27 mouse cellular contexts compared by ENCODE assay signal in genomic region chr2:61319226-61319625, GRCm38 (mm10).
DNase-seq lines count a peak whose midpoint lies in the region; ATAC-seq and TF ChIP-seq lines count a peak whose summit lies in the region.
"Had no signal": no experiment of that assay in that cellular context is flagged by ENCODE, and none has a peak within 500 bp of the region (broad histone marks: within the 10 kb centered on the region; RNA-seq: fewer than 3 reads in every experiment).

No protein-coding gene starts in this region.

- peak; percentile 37 for DNase-seq in kidney, adult 2 months
- DNase-seq in kidney, postnatal 4 days, result no peak
- peak; percentile 9 for DNase-seq in liver
- peak; percentile 30 for DNase-seq in stomach, postnatal 0 days (ENCODE audit: low spot score)
- no peak for DNase-seq in thymus, postnatal 36 days
- DNase-seq: adrenal gland, adult 8-10 months; adrenal gland, postnatal 25 days; cerebellum, adult 11-12 months; cerebellum, adult 8-10 months; cerebellum, postnatal 10 days; cerebellum, postnatal 36 days; embryo, embryonic 11 days; gastrocnemius, postnatal 10 days; gastrocnemius, postnatal 36 days; heart, adult 2 months; heart, postnatal 14 days; heart, postnatal 4 days had no signal

- H3K27ac ChIP-seq in kidney, adult 2 months (ENCODE audit: insufficient read depth, low read depth, low read length), result no peak overlapping the region
- no peak overlapping the region for H3K27ac ChIP-seq in liver, embryonic 12.5 days
- no peak overlapping the region for H3K27ac ChIP-seq in stomach, postnatal 0 days (replicated peaks)
- H3K27ac ChIP-seq: embryonic facial prominence, embryonic 10.5 days; embryonic facial prominence, embryonic 13.5 days; forebrain, embryonic 10.5 days; forebrain, embryonic 13.5 days; heart, adult 2 months; heart, embryonic 10.5 days; heart, embryonic 13.5 days; hindbrain, embryonic 14.5 days had no signal

- no peaks in the 10 kb centered on the region for H3K9me3 ChIP-seq in liver, embryonic 12.5 days (replicated peaks)
- no peaks in the 10 kb centered on the region for H3K9me3 ChIP-seq in stomach, postnatal 0 days (ENCODE audit: control insufficient read depth, low read length)
- H3K9me3 ChIP-seq: embryonic facial prominence, embryonic 10.5 days; embryonic facial prominence, embryonic 13.5 days; forebrain, embryonic 10.5 days; forebrain, embryonic 13.5 days; heart, embryonic 10.5 days; heart, embryonic 13.5 days had no signal

- 61% methylated on average over 4 of the region's 4 CpGs for WGBS in kidney, adult 2 months
- 54% methylated on average over 4 of the region's 4 CpGs for WGBS in liver, embryonic 12.5 days (ENCODE audit: insufficient replicate concordance)
- 63% methylated on average over 4 of the region's 4 CpGs for WGBS in stomach, postnatal 0 days

- H3K9ac ChIP-seq in liver, embryonic 12.5 days, result no peak overlapping the region
- no peak overlapping the region for H3K9ac ChIP-seq in stomach, postnatal 0 days (ENCODE audit: low read length)
- H3K9ac ChIP-seq: embryonic facial prominence, embryonic 13.5 days; forebrain, embryonic 13.5 days; heart, embryonic 13.5 days; hindbrain, embryonic 14.5 days had no signal

- no peaks in the 10 kb centered on the region for H3K36me3 ChIP-seq in kidney, adult 2 months (ENCODE audit: control insufficient read depth, insufficient read depth, low read length)
- H3K36me3 ChIP-seq in liver, embryonic 12.5 days, result no peaks in the 10 kb centered on the region
- no peaks in the 10 kb centered on the region for H3K36me3 ChIP-seq in stomach, postnatal 0 days (ENCODE audit: control insufficient read depth, insufficient read depth, low read length)
- H3K36me3 ChIP-seq: embryonic facial prominence, embryonic 10.5 days; embryonic facial prominence, embryonic 13.5 days; forebrain, embryonic 10.5 days; heart, embryonic 10.5 days; heart, embryonic 13.5 days had no signal

- H3K4me3 ChIP-seq in kidney, adult 2 months (ENCODE audit: insufficient read depth, low read depth, low read length), result no peak overlapping the region
- H3K4me3 ChIP-seq in liver, embryonic 12.5 days, result no peak overlapping the region
- no peak overlapping the region for H3K4me3 ChIP-seq in stomach, postnatal 0 days (ENCODE audit: low read depth, low read length)
- H3K4me3 ChIP-seq: embryonic facial prominence, embryonic 10.5 days; embryonic facial prominence, embryonic 13.5 days; forebrain, embryonic 10.5 days; forebrain, embryonic 13.5 days; heart, adult 2 months; heart, embryonic 10.5 days; heart, embryonic 13.5 days had no signal

- no peak for TF ChIP-seq EP300 in stomach, postnatal 0 days (optimal IDR thresholded peaks at IDR 0.05)

- no peak for TF ChIP-seq POLR2A in kidney, adult 2 months (IDR thresholded peaks at IDR 0.05; ENCODE audit: low read depth, low read length)

- no peak for ATAC-seq in liver, embryonic 12.5 days
- ATAC-seq in stomach, postnatal 0 days (ENCODE audit: low FRiP score, low TSS enrichment), result no peak
- ATAC-seq: activated CD4-positive, CD25-positive, alpha-beta regulatory T cell, adult 4 months; forebrain, embryonic 13.5 days; forebrain, embryonic 16.5 days had no signal

- 0 out of 2 replicates have a peak, but pooled peaks have one; percentile 1 for TF ChIP-seq CTCF in kidney, adult 2 months (conservative IDR thresholded peaks at IDR 0.05; ENCODE audit: insufficient read depth, insufficient read length, low read depth, low read length)
- TF ChIP-seq CTCF in stomach, postnatal 0 days (IDR thresholded peaks at IDR 0.05; ENCODE audit: low read depth), result no peak

- H3K4me2 ChIP-seq in liver, embryonic 12.5 days, result no peak overlapping the region
- no peak overlapping the region for H3K4me2 ChIP-seq in stomach, postnatal 0 days (replicated peaks; ENCODE audit: low read depth)
- H3K4me2 ChIP-seq: embryonic facial prominence, embryonic 13.5 days; forebrain, embryonic 13.5 days; heart, embryonic 13.5 days; hindbrain, embryonic 14.5 days had no signal

- H3K27me3 ChIP-seq in kidney, adult 2 months (replicated peaks; ENCODE audit: control insufficient read depth, insufficient read depth, low read length), result no peaks in the 10 kb centered on the region
- no peaks in the 10 kb centered on the region for H3K27me3 ChIP-seq in liver, embryonic 12.5 days (replicated peaks)
- H3K27me3 ChIP-seq in stomach, postnatal 0 days (ENCODE audit: control insufficient read depth, insufficient read depth, low read length), result no peaks in the 10 kb centered on the region
- H3K27me3 ChIP-seq: embryonic facial prominence, embryonic 13.5 days; forebrain, embryonic 13.5 days; heart, embryonic 13.5 days had no signal

- no peaks in the 10 kb centered on the region for H3K4me1 ChIP-seq in kidney, adult 2 months (ENCODE audit: control insufficient read depth, insufficient read depth, low read length)
- H3K4me1 ChIP-seq in liver, embryonic 12.5 days, result no peaks in the 10 kb centered on the region
- H3K4me1 ChIP-seq in stomach, postnatal 0 days (replicated peaks; ENCODE audit: control insufficient read depth, insufficient read depth), result no peaks in the 10 kb centered on the region
- H3K4me1 ChIP-seq: embryonic facial prominence, embryonic 10.5 days; embryonic facial prominence, embryonic 13.5 days; forebrain, embryonic 13.5 days; heart, embryonic 10.5 days; heart, embryonic 13.5 days had no signal

Comparison
In these comparisons a context has a peak if more than half of its experiments do, and no peak if none do; other contexts are left out.
1. DNase-seq: peak in kidney, adult 2 months (single experiment), liver (single experiment) and stomach, postnatal 0 days (single experiment); none in kidney, postnatal 4 days (0 of 2) and thymus, postnatal 36 days (0 of 2).